Mouse (Mus musculus): ENCODE results near the gene Fam126a. TPM values are rescaled to one million over a fixed set of nuclear protein-coding genes. Genes with fewer than 3 reads are reported as not detected.

Fam126a gene
- polyA plus RNA-seq, 1 experiment from 2014 or later = 41.0 TPM

DNA sequence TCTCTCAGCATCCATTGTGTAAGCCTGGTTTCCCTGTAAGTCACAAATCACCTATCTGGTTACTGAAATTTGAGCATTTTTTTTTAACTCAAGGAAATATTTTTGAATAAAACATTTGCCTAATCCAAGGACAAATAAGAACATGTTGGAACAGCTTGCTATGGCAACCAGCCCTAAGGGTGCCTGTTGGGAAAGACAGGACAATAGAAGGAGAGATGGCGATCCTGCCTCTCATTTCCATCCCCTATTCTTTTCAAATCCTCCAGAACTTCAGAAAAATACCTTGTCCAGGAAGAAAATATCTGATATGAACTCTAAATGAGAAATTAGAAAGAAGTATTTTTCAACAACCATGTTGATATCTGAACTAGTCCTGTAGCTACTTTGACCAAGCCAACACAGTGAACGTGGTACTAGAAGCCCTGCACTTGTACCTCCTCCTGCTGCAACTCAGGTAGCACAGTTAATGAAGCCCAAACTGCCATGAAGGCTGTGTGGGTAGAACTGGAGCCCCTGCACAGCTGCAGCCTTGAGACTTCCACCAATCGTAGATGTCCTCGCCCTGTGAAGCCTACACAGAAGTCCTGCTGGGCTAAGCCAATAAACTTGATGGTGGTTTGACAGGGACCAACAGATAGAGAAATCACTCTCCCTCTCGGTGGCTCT is 17.0 kb downstream of the Fam126a start:
- Histone ChIP-seq H3K9me3 (no peaks in the 10 kb centered on the region), H3K27ac (no peak overlapping the region), H3K9ac (no peak overlapping the region), H3K4me3 (no peak overlapping the region), H3K27me3 (replicated peaks) (no peaks in the 10 kb centered on the region), H3K4me1 (no peaks in the 10 kb centered on the region), H3K36me3 (peaks cover 6% of the 10 kb centered on the region; the same call in 1 of the 2 replicates), H3K4me2 (replicated peaks) (no peak overlapping the region)
- no peak for ATAC-seq (ENCODE audit: low FRiP score, low read depth)
- WGBS = 67% methylated on average over 5 of the region's 5 CpGs

DNA sequence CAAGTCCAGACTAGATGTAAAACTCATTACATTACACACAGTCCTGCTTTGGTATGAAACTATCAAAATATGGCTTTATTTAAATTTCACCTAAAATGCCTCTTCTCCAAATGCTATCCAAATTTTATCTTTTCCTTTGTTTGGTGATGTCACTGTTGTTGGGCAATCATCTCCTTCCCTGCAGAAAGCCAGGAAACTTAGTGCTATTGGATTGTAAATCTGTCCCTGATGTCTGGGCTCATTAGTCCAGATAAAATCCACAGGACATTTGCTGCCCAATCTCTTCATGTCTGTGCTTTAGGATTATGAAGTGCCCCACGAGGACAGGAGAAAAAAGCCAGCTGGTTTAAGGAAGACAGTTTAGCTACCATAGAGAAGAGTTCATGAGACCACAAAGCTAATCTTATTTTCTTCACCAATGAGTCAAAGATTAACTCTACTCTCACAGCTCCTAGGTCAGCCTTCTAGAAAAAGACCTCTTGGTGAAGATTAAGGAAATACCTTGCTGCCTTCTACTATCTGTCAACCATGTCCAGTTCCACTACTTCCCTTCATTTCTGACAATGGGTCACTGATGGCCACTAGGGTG is 31.3 kb downstream of the Fam126a start:
- no peaks in the 10 kb centered on the region for H3K27me3 ChIP-seq (replicated peaks)
- no peak overlapping the region for H3K4me2 ChIP-seq (replicated peaks)
- H3K36me3 ChIP-seq = no peaks in the 10 kb centered on the region
- no peak for ATAC-seq (ENCODE audit: low FRiP score, low read depth)
- H3K4me3 ChIP-seq = no peak overlapping the region
- H3K9me3 ChIP-seq = no peaks in the 10 kb centered on the region
- WGBS = 67% methylated on average over 1 of the region's 1 CpGs
- H3K9ac ChIP-seq = no peak overlapping the region
- H3K4me1 ChIP-seq = peaks cover 2% of the 10 kb centered on the region
- no peak overlapping the region for H3K27ac ChIP-seq

GRCm38 (mm10) chr5:23995951-23996350 is 34.5 kb downstream of the Fam126a start:
- Histone ChIP-seq H3K4me2 (replicated peaks) (no peak overlapping the region), H3K4me3 (no peak overlapping the region), H3K9me3 (no peaks in the 10 kb centered on the region), H3K27ac (no peak overlapping the region), H3K9ac (no peak overlapping the region), H3K4me1 (peaks cover 14% of the 10 kb centered on the region), H3K36me3 (no peaks in the 10 kb centered on the region), H3K27me3 (replicated peaks) (no peaks in the 10 kb centered on the region)
- ATAC-seq (ENCODE audit: low FRiP score, low read depth) = no peak
- WGBS = 77% methylated on average over 5 of the region's 5 CpGs

DNA sequence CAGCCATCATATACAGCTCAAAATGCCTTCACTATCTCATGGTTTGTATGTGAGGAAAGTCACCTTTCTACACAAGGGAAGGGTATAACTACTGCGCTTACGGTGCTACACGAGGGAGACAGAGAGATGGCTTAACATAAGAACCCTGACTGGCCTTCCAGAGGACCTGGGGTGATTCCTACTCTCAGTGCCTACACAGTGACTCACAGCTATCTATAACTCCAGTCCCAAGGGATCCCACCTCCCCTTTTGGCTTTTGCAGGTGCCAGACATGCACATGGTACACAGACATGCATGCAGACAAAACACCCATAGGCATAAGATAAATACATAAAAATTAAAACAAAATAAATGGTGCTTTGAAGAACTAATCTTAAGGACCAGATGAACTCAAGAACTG is 35.6 kb downstream of the Fam126a start:
- Histone ChIP-seq H3K27ac (no peak overlapping the region), H3K27me3 (replicated peaks) (no peaks in the 10 kb centered on the region)
- 90% methylated on average over 3 of the region's 3 CpGs for WGBS

GRCm38 (mm10) chr5:23994231-23994630 is 36.3 kb downstream of the Fam126a start:
- no peak overlapping the region for H3K4me2 ChIP-seq (replicated peaks)
- H3K9ac ChIP-seq = no peak overlapping the region
- peaks cover 14% of the 10 kb centered on the region for H3K4me1 ChIP-seq
- ATAC-seq (ENCODE audit: low FRiP score, low read depth) = no peak
- H3K27me3 ChIP-seq (replicated peaks) = no peaks in the 10 kb centered on the region
- H3K27ac ChIP-seq = no peak overlapping the region
- WGBS = 86% methylated on average over 2 of the region's 2 CpGs
- no peaks in the 10 kb centered on the region for H3K9me3 ChIP-seq
- H3K4me3 ChIP-seq = no peak overlapping the region
- no peaks in the 10 kb centered on the region for H3K36me3 ChIP-seq

More for the DNA sequence above, 35.6 kb downstream of the Fam126a start:
- Histone ChIP-seq H3K36me3 (no peaks in the 10 kb centered on the region), H3K4me2 (replicated peaks) (no peak overlapping the region), H3K9ac (no peak overlapping the region), H3K9me3 (no peaks in the 10 kb centered on the region), H3K4me1 (peaks cover 14% of the 10 kb centered on the region), H3K4me3 (no peak overlapping the region)
- no peak for ATAC-seq (ENCODE audit: low FRiP score, low read depth)

- Histone ChIP-seq H3K9me3 (no peaks in the 10 kb centered on the region), H3K4me1 (peaks cover 14% of the 10 kb centered on the region), H3K27ac (no peak overlapping the region), H3K4me2 (replicated peaks) (0 out of 2 replicates have a peak overlapping the region, but pooled peaks have one; percentile 7), H3K9ac (no peak overlapping the region), H3K36me3 (no peaks in the 10 kb centered on the region), H3K4me3 (no peak overlapping the region), H3K27me3 (replicated peaks) (no peaks in the 10 kb centered on the region)
- WGBS = 49% methylated on average over 2 of the region's 2 CpGs
- ATAC-seq (ENCODE audit: low FRiP score, low read depth) = peak; percentile 21; the same call in 1 of the 2 replicates
These were observed 37.0 kb downstream of the Fam126a start for GRCm38 (mm10) chr5:23993553-23993894.

DNA sequence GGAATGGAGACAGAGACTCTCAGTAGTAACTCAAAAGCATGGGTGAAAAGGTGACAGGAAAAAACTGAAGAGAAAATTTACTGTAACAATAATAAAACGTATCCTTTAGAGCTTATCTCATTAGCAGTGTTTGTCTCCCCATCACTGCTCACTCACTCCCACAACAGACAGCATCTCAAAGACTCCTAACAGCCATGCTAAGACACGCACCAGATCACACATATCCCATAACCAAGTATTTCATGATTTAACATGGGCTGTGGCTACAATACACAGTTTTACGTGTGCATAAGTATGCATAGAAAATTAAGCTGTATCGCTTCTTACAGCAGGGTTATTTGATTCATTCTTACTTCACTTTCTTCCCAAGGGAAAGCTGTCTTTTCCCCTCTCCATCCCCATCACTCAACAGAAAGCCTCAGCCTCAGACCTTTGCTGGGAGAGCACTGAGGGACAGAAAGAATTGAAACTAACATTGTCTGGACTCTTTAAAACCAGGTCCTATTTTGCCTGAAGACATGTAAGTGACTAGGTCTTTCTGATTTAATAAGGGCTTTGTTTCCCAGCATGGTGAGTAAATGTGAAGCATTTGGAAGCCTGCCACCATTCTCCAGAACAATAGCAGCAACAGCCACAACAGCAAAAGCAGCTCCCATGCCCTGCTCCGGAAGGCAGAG is 37.5 kb downstream of the Fam126a start:
- 0 out of 2 replicates have a peak overlapping the region, but pooled peaks have one; percentile 7 for H3K4me2 ChIP-seq (replicated peaks)
- ATAC-seq (ENCODE audit: low FRiP score, low read depth) = peak; percentile 29; the same call in 1 of the 2 replicates

GRCm38 (mm10) chr5:23990001-23990400 is 40.5 kb downstream of the Fam126a start:
- ATAC-seq (ENCODE audit: low FRiP score, low read depth) = no peak
- 79% methylated on average over 3 of the region's 3 CpGs for WGBS
- no peak overlapping the region for H3K4me2 ChIP-seq (replicated peaks)

More for the DNA sequence above, 37.5 kb downstream of the Fam126a start:
- Histone ChIP-seq H3K9me3 (no peaks in the 10 kb centered on the region), H3K4me1 (peaks cover 14% of the 10 kb centered on the region), H3K36me3 (no peaks in the 10 kb centered on the region), H3K27ac (no peak overlapping the region), H3K27me3 (replicated peaks) (no peaks in the 10 kb centered on the region), H3K4me3 (no peak overlapping the region), H3K9ac (no peak overlapping the region)
- 51% methylated on average over 5 of the region's 5 CpGs for WGBS

DNA sequence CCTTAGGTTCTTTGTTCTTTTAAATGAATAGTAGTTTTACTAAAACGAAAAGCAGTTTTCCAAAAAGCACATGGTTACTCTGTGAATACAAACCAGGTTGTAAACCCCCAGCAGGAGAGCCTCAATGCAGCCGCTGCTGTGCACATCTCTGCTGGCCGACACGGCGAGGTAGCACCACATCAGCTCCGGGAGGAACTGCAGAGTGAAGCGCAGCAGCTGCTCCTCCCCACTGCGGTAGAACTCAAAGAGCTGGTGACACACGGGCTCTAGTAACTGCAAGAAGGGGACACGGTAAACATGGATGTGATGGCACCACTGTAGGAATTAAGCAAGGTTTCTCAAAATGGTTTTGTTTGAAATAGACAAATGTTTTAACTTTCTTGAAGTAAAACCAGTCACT is 42.7 kb downstream of the Fam126a start:
- WGBS = 34% methylated on average over 10 of the region's 10 CpGs
- ATAC-seq (ENCODE audit: low FRiP score, low read depth) = no peak
- Histone ChIP-seq H3K4me3 (no peak overlapping the region), H3K9me3 (no peaks in the 10 kb centered on the region), H3K36me3 (peaks cover 8% of the 10 kb centered on the region), H3K4me1 (no peaks in the 10 kb centered on the region), H3K27me3 (replicated peaks) (no peaks in the 10 kb centered on the region), H3K27ac (no peak overlapping the region), H3K9ac (no peak overlapping the region), H3K4me2 (replicated peaks) (no peak overlapping the region)

More at GRCm38 (mm10) chr5:23990001-23990400, 40.5 kb downstream of the Fam126a start:
- H3K27ac ChIP-seq = no peak overlapping the region
- no peak overlapping the region for H3K4me3 ChIP-seq
- H3K27me3 ChIP-seq (replicated peaks) = no peaks in the 10 kb centered on the region
- no peak overlapping the region for H3K9ac ChIP-seq
- H3K36me3 ChIP-seq = peaks cover 6% of the 10 kb centered on the region; the same call in 1 of the 2 replicates
- H3K9me3 ChIP-seq = no peaks in the 10 kb centered on the region
- H3K4me1 ChIP-seq = peaks cover 14% of the 10 kb centered on the region

DNA sequence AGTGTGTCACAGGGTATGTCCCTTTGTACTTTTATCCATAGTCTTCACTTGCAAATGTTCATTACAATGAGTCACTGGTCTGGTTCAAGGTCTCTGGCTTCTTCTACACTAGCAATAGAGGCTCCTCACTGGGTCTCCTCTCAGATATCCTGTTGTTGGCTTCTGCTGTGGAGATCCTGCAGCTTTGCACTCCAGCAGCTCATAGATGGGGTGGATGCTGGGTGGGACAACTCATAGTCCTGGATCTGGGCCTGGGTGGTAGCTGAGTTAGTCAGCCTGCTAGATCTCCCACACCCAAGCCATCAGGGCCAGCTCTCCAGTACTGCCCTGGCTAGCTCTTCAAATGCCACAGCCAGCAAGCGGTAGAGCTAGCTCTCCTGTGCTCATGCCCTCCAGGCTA is 48.4 kb downstream of the Fam126a start:
- Histone ChIP-seq H3K36me3 (peaks cover 37% of the 10 kb centered on the region), H3K4me2 (replicated peaks) (no peak overlapping the region), H3K4me1 (no peaks in the 10 kb centered on the region), H3K9ac (no peak overlapping the region), H3K27me3 (replicated peaks) (no peaks in the 10 kb centered on the region), H3K9me3 (no peaks in the 10 kb centered on the region), H3K4me3 (no peak overlapping the region), H3K27ac (no peak overlapping the region)
- no peak for ATAC-seq (ENCODE audit: low FRiP score, low read depth)
- 92% methylated on average over 1 of the region's 1 CpGs for WGBS

- H3K4me1 ChIP-seq = no peaks in the 10 kb centered on the region
- no peaks in the 10 kb centered on the region for H3K27me3 ChIP-seq (replicated peaks)
- no peak for ATAC-seq (ENCODE audit: low FRiP score, low read depth)
- no peaks in the 10 kb centered on the region for H3K9me3 ChIP-seq
- H3K4me3 ChIP-seq = no peak overlapping the region
- no peak overlapping the region for H3K9ac ChIP-seq
- H3K36me3 ChIP-seq = peaks cover 35% of the 10 kb centered on the region
- WGBS = 89% methylated on average over 14 of the region's 14 CpGs
- no peak overlapping the region for H3K4me2 ChIP-seq (replicated peaks)
- no peak overlapping the region for H3K27ac ChIP-seq
These were observed 52.0 kb downstream of the Fam126a start for GRCm38 (mm10) chr5:23978516-23978915.

GRCm38 (mm10) chr5:23974994-23975575 is 55.4 kb downstream of the Fam126a start:
- 89% methylated on average over 3 of the region's 3 CpGs for WGBS
- Histone ChIP-seq H3K9ac (no peak overlapping the region), H3K4me2 (replicated peaks) (no peak overlapping the region), H3K9me3 (no peaks in the 10 kb centered on the region), H3K27ac (no peak overlapping the region), H3K4me1 (no peaks in the 10 kb centered on the region), H3K4me3 (no peak overlapping the region), H3K27me3 (replicated peaks) (no peaks in the 10 kb centered on the region), H3K36me3 (peaks cover 23% of the 10 kb centered on the region)
- no peak for ATAC-seq (ENCODE audit: low FRiP score, low read depth)

All from neural tube, embryonic 12.5 days (tissue).